Mouse (Mus musculus): Measurements from ENCODE around the gene Pcsk6.

DNA sequence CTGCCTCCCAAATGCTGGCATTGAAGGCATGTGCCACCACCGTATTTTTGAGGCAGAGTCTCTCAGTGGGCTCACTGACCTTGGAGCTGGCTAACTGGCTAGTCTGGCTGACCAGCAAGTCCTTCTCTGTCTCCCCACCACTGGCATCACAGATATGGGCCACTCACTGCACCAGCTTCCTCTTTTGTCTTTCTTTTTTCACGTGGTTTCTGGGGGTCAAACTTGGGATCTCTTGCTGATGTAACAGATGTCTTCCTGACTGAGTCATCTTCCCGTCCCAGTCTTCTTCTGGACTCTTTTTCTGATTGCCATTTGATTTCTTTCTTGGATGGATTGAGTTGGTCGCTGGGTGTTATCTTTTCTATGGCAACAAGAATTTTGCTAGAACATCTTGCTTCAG is 93.0 kb downstream of the Pcsk6 start:
- TF ChIP-seq CTCF (IDR thresholded peaks at IDR 0.05; ENCODE audit: low read depth, low read length) (no peak), POLR2A (IDR thresholded peaks at IDR 0.05; ENCODE audit: borderline replicate concordance, low read depth, low read length) (no peak)

Measured in bone marrow macrophage, adult 2 months (primary cell).